Mouse (Mus musculus) hematopoietic stem cell, adult 5-6 weeks (primary cell): ENCODE measurements around the gene Msi2. TPM values are rescaled to one million over a fixed set of nuclear protein-coding genes. Genes with fewer than 3 reads are reported as not detected.

Experiments
- ATAC-seq, 2 experiments: fragments of 125-278 bp in 1 of 2; replicated peaks in 1 of 2; 2 replicates each; pipeline ENCODE4 v1.8.0; 2016 to 2017; ENCODE audit warnings: inconsistent platforms in 2 of 2, mild to moderate bottlenecking in 2 of 2, moderate number of reproducible peaks in 2 of 2, low read depth in 1 of 2, moderate TSS enrichment in 1 of 2; ENCODE audit not compliant: low FRiP score in 2 of 2, poor library complexity in 2 of 2, severe bottlenecking in 2 of 2, insufficient read depth in 1 of 2, low TSS enrichment in 1 of 2
- total RNA-seq: library from RNA; stranded (forward); fragments of 172-1452, 232-1000 nt; gene quantifications from 2 replicates; pipeline ENCODE4 v1.2.3, GENCODE M21; 2017

Gene Msi2
- total RNA-seq, 1 experiment from 2014 or later, result 397 TPM

- ATAC-seq, result no peak
Observed at GRCm38 (mm10) chr11:88613008-88613407, 105.3 kb downstream of the Msi2 start.

DNA sequence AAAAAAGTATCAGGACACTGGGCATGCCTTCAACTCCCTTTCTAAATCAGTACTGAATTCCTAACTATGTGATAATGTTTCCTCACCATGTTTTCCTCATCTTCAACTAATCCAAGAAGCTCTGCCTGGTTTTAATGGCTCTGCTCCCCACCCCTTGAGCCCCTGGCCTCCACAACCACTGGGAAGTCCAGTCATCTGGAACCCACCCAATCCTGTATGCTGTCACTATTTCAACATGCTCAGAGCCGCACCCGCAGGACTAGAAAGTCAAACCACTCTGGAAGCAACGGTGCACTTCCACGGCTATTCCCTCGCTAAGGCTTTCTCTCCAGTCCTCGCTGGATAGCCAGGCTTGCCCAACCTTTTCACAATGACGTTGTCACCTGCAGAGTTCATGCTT lies 106.2 kb downstream of the Msi2 start:
- ATAC-seq, result no peak

- no peak for ATAC-seq
Observed at GRCm38 (mm10) chr11:88610809-88611208, 107.5 kb downstream of the Msi2 start.

DNA sequence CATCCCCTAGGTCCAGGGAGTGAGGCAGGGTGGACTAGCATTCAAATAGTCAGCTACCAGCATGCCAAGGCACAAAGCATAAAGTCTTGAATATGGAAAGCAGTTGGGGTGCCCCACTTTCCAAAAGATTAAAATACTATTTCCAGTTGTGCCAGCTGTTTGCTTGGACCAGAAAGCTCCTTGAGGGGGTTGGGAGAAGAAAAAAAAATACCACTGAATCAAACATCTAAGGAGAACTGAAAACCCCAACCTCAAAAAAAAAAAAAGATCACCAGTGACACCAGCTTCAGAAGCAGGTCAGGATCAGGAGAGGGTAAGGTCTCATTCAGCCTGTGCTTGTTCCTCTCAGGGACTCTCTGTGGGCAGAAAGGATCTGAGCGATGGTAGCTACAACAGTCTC lies 108.2 kb downstream of the Msi2 start:
- no peak for ATAC-seq

- ATAC-seq, result no peak
Observed at GRCm38 (mm10) chr11:88608584-88608983, 109.7 kb downstream of the Msi2 start.

DNA sequence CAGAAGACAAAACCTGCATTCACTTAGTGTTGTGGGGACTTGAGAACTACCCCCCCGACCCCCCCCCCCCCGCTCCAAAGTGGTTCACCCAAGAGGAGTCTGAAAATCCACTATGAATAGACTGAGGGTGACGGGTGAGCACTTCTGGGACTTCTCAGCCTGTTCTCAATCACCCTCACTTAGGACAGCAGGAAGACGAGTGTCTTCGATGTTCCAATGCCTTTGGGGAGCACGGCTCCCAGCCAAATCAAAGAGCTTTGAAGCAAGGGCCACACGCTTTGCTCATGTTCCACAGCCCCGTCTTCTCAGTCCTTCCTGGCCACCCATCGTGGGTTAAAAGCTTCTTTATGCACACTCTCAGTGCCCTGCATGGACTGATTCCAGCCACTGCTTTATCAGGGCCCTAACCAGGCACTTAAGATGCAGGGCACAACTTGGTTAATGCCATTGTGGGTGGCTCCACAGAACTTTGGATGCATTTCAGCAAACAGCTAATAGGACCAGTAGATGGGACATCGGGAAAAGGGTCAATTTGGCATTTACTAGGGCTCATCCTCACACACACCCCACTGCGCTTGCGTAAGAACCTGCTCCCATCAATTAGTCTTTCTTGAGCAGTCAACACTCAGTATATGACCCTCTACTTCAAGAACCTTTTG lies 110.5 kb downstream of the Msi2 start:
- ATAC-seq, result no peak

- ATAC-seq, result no peak
Observed at GRCm38 (mm10) chr11:88605771-88606170, 112.5 kb downstream of the Msi2 start.

- ATAC-seq, result no peak
Observed at GRCm38 (mm10) chr11:88605098-88605525, 113.2 kb downstream of the Msi2 start.

DNA sequence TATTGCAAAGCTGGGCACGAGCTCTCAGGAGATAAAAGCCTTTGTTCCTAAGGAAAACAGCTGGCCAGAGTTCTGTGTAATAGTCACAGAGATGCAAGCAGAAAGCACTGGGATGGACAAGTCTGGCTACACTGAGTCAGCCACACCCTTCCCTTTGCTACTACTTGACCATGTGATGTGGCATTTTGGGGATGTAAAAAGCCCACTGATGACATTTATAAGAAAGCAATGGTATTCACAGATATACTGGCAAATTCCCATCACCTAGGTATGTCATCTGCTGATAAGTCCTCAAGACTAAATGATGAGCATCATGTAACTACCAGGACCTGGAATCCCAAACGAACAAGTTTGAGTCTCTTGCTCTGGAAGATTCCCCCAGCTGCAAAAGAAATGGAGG lies 113.7 kb downstream of the Msi2 start:
- ATAC-seq, result no peak

- ATAC-seq, result no peak
Observed at GRCm38 (mm10) chr11:88603366-88603765, 114.9 kb downstream of the Msi2 start.

DNA sequence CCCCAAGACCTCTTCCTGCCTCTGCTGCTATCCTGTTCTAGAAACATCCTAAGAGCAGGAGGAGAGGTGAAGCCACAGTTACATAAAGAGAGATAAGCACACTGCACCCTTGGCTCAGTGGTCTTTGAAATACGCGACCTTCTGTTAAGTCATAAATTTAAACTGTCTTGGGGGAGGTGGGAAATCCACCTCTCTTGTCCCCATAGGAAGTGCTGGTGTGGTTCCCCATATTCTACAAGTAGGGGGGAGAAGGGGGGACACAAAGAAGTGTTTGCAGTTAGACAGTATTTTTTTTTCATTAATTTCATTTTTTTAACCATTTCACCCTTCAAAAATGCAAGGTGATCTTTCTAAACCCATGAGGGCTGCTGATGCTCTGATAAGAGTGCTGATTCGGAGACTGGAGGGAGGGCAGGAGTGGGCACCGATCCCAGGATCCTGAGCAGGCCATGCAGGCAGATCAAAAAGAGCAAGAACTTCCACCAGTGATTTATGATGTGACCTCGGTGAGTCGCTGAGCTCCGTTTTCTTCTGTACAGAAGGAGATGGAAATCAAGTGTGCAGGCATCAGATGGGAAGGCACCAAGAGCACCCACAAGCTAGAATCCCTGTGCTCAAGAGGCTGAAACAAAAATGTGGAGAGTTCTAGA lies 115.7 kb downstream of the Msi2 start:
- ATAC-seq, result peak; percentile 51 to 60

GRCm38 (mm10) chr11:88600194-88600593 lies 118.1 kb downstream of the Msi2 start:
- ATAC-seq, result no peak

DNA sequence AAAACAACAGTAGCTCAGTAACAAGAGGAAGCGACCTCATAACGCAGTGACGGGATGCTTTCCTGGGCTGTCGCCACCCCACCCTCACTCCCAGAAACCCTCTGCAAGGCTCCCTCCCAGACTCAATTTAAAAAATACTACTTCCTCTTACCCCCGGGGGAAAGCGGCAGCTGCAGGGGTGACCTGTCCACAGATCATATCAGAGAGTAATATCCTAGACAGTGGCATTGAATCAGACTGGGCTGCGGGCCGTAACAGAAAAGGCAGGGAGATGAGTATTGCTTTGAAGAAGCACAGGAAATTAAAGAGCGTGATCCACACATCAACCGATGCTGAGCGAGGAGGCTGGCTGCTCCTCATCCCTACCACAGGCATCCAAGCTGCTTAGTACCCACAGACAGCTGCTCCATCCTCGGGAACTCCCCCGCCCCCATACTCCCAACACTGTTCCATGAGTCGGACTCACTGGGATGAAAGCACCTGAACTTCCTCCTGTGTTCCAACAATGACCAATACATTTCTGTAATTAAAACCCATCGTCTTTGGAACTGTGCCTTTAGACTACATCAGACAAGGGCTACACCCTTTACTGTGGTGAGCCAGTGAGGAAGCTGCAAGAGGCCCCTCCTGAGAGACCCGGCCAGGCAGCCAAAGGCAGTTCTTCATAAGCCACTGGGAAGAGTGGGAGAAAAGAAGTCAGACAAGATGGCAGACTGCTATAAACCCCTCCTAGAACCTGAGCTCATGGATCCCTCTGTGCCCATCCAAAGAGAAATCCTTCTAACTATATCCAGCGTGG lies 118.8 kb downstream of the Msi2 start:
- ATAC-seq, result peak; percentile 54 to 61

DNA sequence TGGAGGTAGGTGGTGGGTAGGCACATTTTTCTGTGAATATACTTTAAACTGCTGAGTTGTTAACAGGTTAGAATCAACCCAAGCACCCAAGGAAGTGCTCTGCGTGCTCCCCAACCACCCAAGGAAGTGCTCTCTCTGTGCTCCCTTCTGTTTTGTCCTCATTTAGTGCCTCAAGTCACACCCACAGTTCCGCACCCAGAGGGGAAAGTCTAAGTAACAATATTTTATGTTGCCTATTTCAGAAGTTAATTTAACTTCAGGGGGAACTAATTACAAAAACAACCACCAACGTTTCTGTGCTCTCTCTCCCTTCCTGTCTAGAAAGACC lies 119.5 kb downstream of the Msi2 start:
- peak in 1 of 2 experiments; percentile 3; a peak in 1 of 4 replicates for ATAC-seq

DNA sequence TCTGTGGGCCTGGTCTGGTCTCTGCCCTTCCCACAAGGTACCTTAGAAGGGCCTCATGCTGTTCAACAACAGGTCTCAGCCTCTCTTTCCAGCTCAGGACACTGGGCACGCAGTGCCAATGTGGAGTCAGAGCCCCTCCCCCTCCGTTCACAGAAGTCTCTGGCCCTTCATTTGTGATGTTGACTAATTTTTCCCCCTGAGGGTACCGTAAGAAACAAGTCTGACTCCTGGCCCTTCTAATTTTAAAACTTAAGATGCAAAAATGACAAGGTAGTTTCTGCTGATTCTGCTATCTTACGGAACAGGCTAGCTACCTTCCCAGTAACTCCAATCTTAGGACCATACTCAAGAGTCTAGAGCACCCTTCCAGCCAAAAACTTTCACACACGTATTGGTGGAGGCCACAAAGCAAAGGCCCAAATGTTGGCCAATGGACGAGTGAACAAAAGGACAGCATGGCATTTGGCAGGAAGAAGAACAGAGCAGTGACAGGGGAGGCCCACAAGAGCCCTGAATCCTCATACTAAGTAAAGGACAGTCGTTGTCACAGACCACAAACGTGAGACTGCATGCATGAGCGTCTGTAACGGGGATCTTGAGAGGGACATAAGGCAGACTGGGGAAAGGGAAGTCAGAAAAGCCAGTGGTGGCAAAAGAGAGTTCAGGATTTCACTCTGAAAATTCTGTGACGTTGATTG lies 120.0 kb downstream of the Msi2 start:
- ATAC-seq, result peak in 1 of 2 experiments; percentile 5; a peak in 1 of 4 replicates

DNA sequence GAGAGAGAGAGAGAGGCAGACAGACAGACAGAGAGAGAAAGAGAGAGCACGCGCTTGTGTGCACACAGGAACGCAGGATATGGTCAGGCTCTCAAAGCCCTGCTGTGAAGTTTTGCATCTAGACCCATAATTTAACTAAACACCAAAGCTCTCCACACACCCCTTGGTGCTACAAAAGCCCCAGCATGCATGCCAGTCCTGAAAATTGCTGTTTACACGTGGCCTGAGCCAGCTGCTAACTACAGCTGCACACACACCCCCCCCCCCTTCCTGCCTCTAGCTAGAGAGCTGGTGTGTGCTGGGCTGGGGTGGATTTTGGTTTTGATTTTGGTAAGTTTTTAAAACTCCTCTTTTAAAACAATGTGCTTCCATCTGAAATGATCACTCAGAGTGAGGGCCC lies 122.7 kb downstream of the Msi2 start:
- ATAC-seq, result no peak; a peak in 1 of 4 replicates

GRCm38 (mm10) chr11:88594804-88595611 lies 123.3 kb downstream of the Msi2 start:
- no peak for ATAC-seq
